Mouse (Mus musculus) frontal cortex, postnatal 14 days (tissue): ENCODE measurements around the gene Gzf1.

Experiments
- DNase-seq, 2 experiments: peaks; one replicate each; pipeline ENCODE4 v3.0.0; 2022; ENCODE audit warnings: low spot score in 2 of 2

Gene Gzf1

GRCm38 (mm10) chr2:148680775-148681291 lies at the start of gene Gzf1:
TSS of gene Gzf1 (plus strand) at chr2:148681023.
- DNase-seq = peak; percentile 98

- DNase-seq = no peak
Observed at GRCm38 (mm10) chr2:148631602-148632001, 49.2 kb upstream of the Gzf1 start.

GRCm38 (mm10) chr2:148634466-148634865 lies 46.4 kb upstream of the Gzf1 start:
- no peak for DNase-seq

- no peak for DNase-seq
Observed at GRCm38 (mm10) chr2:148642610-148643370, 38.0 kb upstream of the Gzf1 start.

- DNase-seq = no peak
Observed at GRCm38 (mm10) chr2:148644421-148645000, 36.3 kb upstream of the Gzf1 start.

GRCm38 (mm10) chr2:148650587-148651357 lies 30.1 kb upstream of the Gzf1 start:
- DNase-seq = no peak

- DNase-seq = peak; percentile 52 to 73
Observed at GRCm38 (mm10) chr2:148654961-148655360, 25.9 kb upstream of the Gzf1 start.

- no peak for DNase-seq
Observed at GRCm38 (mm10) chr2:148663458-148663857, 17.4 kb upstream of the Gzf1 start.

GRCm38 (mm10) chr2:148672199-148673096 lies 8.4 kb upstream of the Gzf1 start, which contains the start of gene Nxt1:
TSS of gene Nxt1 (plus strand) at chr2:148672601.
- peak; percentile 97 to 98 for DNase-seq

GRCm38 (mm10) chr2:148677801-148678200 lies 3.0 kb upstream of the Gzf1 start:
- peak; percentile 77 to 81 for DNase-seq

GRCm38 (mm10) chr2:148679346-148679745 lies 1.5 kb upstream of the Gzf1 start:
- DNase-seq = peak in 1 of 2 experiments; percentile 35

GRCm38 (mm10) chr2:148681461-148681891 lies 653 bp downstream of the Gzf1 start:
- DNase-seq = peak in 1 of 2 experiments; percentile 52

GRCm38 (mm10) chr2:148683031-148683430 lies 2.2 kb downstream of the Gzf1 start:
- DNase-seq = no peak

GRCm38 (mm10) chr2:148684972-148685371 lies 4.1 kb downstream of the Gzf1 start:
- no peak for DNase-seq

GRCm38 (mm10) chr2:148685709-148686108 lies 4.9 kb downstream of the Gzf1 start:
- DNase-seq = no peak

GRCm38 (mm10) chr2:148686862-148687261 lies 6.0 kb downstream of the Gzf1 start:
- DNase-seq = no peak

GRCm38 (mm10) chr2:148687971-148688370 lies 7.1 kb downstream of the Gzf1 start:
- no peak for DNase-seq

GRCm38 (mm10) chr2:148689444-148690140 lies 8.8 kb downstream of the Gzf1 start:
- DNase-seq = no peak

GRCm38 (mm10) chr2:148690291-148690690 lies 9.5 kb downstream of the Gzf1 start:
- DNase-seq = no peak

GRCm38 (mm10) chr2:148690781-148691180 lies 10.0 kb downstream of the Gzf1 start:
- DNase-seq = no peak
